Mouse (Mus musculus) ES-E14 (cell line): Measurements from ENCODE around the gene Rapgef3.

Experiments used
- CHD2 ChIP-seq: IDR thresholded peaks from 2 replicates; pipeline ENCODE4 v1.6.1; 2014; ENCODE audit warnings: mild to moderate bottlenecking, low read depth, low read length, inconsistent platforms
- HCFC1 ChIP-seq: IDR thresholded peaks from 2 replicates; pipeline ENCODE4 v1.6.1; 2012; ENCODE audit warnings: low read length, inconsistent platforms, borderline replicate concordance; ENCODE audit not compliant: insufficient read depth
- MAFK ChIP-seq: IDR thresholded peaks from 2 replicates; pipeline ENCODE4 v1.6.1; 2014; ENCODE audit warnings: mild to moderate bottlenecking, low read depth, low read length, inconsistent platforms; ENCODE audit not compliant: insufficient read depth
- ZNF384 ChIP-seq: IDR thresholded peaks from 2 replicates; pipeline ENCODE4 v1.6.1; 2012; ENCODE audit warnings: low read depth, low read length, inconsistent platforms

- TF ChIP-seq CHD2 (no peak), ZNF384 (no peak), MAFK (no peak), HCFC1 (no peak)
These were observed 39.4 kb downstream of the Rapgef3 start for GRCm38 (mm10) chr15:97728394-97728793.
